Mouse (Mus musculus): ENCODE measurements around the gene Ifngr1. TPM values are rescaled to one million over a fixed set of nuclear protein-coding genes. Genes with fewer than 3 reads are reported as not detected.

The Ifngr1 gene
- total RNA-seq, 2 experiments from 2014 or later: 19.4 to 21.9 TPM

GRCm38 (mm10) chr10:19570716-19571115, 21.0 kb upstream of the Ifngr1 start:
- Histone ChIP-seq H3K27ac (peak overlapping the region; percentile 9; the same call in 1 of the 2 replicates), H3K4me3 (no peak overlapping the region)
- TF ChIP-seq CTCF (IDR thresholded peaks at IDR 0.05): no peak
- intact Hi-C loops (cut with DNase I): no loop called here
- no peak for DNase-seq (ENCODE audit: extremely low spot score in 1 of 2, low spot score in 2 of 2)

DNA sequence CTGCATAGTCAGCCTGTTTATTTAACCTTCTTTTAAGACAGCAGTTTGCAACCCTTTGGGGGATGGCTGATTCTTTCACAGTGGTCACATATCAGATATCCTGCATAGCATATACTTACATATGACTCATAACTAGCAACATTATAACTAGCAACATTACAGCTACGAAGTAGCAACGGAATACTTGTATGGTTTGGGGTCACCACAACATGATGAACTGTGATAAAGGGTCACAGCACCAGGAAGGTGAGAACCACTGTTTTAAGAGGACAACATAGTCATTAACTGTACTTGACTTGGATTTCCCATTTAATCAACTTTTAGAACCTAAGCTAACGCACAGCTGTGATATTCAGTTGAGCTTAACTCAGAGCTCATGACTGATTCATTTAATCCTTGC, 14.2 kb upstream of the Ifngr1 start:
- H3K27ac ChIP-seq: no peak overlapping the region
- DNase-seq (ENCODE audit: extremely low spot score in 1 of 2, low spot score in 2 of 2): no peak
- H3K4me3 ChIP-seq: no peak overlapping the region
- TF ChIP-seq CTCF (IDR thresholded peaks at IDR 0.05): no peak
- intact Hi-C loops (cut with DNase I): no loop called here

- Histone ChIP-seq H3K27ac (no peak overlapping the region), H3K4me3 (no peak overlapping the region)
- no peak for TF ChIP-seq CTCF (IDR thresholded peaks at IDR 0.05)
- no peak for DNase-seq (ENCODE audit: extremely low spot score in 1 of 2, low spot score in 2 of 2)
- intact Hi-C loops (cut with DNase I): no loop called here
These were observed 13.7 kb upstream of the Ifngr1 start for GRCm38 (mm10) chr10:19578001-19578400.

DNA sequence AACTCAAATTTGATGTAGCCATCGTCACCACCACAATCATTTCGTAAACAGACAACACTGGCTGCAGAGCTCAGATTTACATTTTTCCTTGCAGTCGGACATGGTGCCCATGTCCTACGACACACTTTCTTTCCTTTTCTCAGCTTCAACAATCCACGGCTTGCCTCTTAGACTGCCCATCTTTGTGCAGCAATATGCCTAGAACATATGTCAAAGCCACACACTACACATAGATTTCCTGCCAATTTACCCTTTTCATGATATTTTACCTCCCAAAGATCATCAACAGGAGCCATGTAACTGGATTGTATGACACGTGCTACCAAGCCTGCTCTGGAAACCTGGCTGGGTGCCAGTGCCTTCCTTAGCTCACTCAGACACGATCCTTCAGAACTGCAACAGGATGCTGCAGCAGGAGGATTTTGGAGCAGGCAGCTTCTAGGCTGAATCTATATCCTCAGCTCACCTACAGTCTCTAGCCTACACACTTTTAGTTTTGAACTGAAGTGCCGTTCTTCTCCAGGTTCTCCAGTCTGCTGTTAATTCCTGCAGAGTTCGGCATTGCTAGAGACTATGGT, 13.3 kb upstream of the Ifngr1 start:
- DNase-seq (ENCODE audit: extremely low spot score in 1 of 2, low spot score in 2 of 2): peak; percentile 27 to 33
- TF ChIP-seq CTCF (IDR thresholded peaks at IDR 0.05): no peak
- intact Hi-C loops (cut with DNase I): no loop called here
- Histone ChIP-seq H3K27ac (no peak overlapping the region), H3K4me3 (0 out of 2 replicates have a peak overlapping the region, but pooled peaks have one; percentile 9)

DNA sequence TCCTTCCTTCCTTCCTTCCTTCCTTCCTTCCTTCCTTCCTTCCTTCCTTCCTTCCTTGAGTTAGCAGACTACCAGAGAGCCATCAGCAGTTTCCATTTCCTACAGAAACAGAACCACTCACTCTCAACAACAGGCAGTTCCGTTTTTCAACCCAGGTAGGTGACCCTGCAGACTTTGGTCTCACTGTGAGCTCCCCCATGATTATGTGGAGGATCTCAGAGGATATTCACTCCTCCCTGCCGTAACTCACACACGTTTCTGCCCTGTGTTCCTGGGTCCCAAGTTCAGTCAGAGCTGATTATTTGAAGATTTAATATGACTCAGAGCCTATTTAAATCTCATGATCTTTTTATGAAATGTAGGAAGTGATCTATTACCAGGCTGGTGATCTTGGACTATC, 11.1 kb upstream of the Ifngr1 start:
- Histone ChIP-seq H3K4me3 (no peak overlapping the region), H3K27ac (no peak overlapping the region)
- intact Hi-C loops (cut with DNase I): no loop called here
- no peak for DNase-seq (ENCODE audit: extremely low spot score in 1 of 2, low spot score in 2 of 2)
- no peak for TF ChIP-seq CTCF (IDR thresholded peaks at IDR 0.05)

DNA sequence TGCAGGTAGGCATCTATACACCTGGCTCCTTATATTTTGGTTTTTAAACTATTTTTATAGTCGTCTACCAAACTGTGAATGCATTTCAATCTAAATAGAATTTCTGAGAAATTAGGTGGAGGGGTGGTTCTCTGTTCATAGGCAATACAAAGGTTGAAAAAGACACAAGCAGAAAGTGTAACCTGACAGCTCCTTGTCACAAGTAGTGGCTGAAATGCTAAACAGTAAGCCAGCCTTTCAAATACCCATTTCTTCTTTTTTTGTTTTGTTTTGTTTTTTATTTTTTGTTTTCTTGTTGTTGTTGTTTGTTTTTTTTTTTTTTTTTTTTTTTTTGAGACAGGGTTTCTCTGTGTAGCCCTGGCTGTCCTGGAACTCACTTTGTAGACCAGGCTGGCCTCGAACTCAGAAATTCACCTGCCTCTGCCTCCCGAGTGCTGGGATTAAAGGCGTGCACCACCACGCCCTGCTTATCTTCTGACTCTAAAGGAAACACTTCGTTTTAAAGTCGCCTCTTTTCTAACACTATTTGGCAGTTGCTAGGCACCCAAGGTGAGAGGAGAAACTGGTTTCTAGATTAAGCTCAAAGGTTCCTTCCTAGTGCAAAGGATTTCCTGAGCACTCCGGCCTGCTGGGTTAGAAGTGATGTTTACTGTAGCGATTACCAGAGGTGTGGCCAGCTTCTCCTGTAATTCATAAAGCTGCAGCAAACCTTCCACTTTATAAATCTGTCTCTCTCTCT, 9.7 kb upstream of the Ifngr1 start:
- H3K4me3 ChIP-seq: no peak overlapping the region
- H3K27ac ChIP-seq: no peak overlapping the region
- no peak for TF ChIP-seq CTCF (IDR thresholded peaks at IDR 0.05)
- intact Hi-C loops (cut with DNase I): no loop called here
- no peak for DNase-seq (ENCODE audit: extremely low spot score in 1 of 2, low spot score in 2 of 2)

DNA sequence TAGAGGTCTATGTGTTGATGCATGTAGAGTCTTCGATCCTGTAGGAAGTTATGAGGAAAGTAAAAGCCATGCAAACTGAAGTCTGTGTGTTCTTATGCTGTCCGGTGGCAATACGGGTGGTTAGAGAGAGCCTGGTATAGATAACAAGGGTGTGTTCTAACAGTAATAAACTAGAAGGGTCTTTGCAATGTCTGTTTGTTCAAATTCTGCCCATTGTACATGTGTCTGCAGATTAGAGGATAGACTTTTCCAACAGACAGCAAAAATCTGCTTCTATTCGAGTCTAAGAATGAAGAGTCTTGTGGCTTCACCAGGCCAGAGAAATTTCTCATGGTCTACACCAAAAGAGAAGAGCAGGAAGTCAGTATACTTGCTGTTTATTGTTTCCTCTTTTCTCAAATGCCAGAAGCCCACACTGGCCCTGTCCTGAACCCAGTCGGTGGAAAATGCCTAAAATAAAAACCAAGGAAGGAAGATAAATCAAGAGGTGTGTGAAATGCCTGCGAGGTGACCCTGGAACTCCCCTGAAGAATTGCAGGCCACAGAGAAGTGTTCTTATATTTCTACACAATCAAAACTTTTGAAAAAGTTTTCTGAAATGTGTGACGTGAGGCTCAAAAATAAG, 8.8 kb upstream of the Ifngr1 start:
- intact Hi-C loops (cut with DNase I): no loop called here

GRCm38 (mm10) chr10:19584064-19584463, 7.7 kb upstream of the Ifngr1 start:
- Histone ChIP-seq H3K4me3 (no peak overlapping the region), H3K27ac (no peak overlapping the region)
- intact Hi-C loops (cut with DNase I): no loop called here
- TF ChIP-seq CTCF (IDR thresholded peaks at IDR 0.05): no peak
- DNase-seq (ENCODE audit: extremely low spot score in 1 of 2, low spot score in 2 of 2): no peak

More for the DNA sequence above, 8.8 kb upstream of the Ifngr1 start:
- H3K27ac ChIP-seq: no peak overlapping the region
- no peak for DNase-seq (ENCODE audit: extremely low spot score in 1 of 2, low spot score in 2 of 2)
- no peak for TF ChIP-seq CTCF (IDR thresholded peaks at IDR 0.05)
- H3K4me3 ChIP-seq: no peak overlapping the region

- Histone ChIP-seq H3K27ac (no peak overlapping the region), H3K4me3 (no peak overlapping the region)
- TF ChIP-seq CTCF (IDR thresholded peaks at IDR 0.05): no peak
- no peak for DNase-seq (ENCODE audit: extremely low spot score in 1 of 2, low spot score in 2 of 2)
- intact Hi-C loops (cut with DNase I): no loop called here
These were observed 6.9 kb upstream of the Ifngr1 start for GRCm38 (mm10) chr10:19584846-19585245.

GRCm38 (mm10) chr10:19585860-19586259, 5.9 kb upstream of the Ifngr1 start:
- no peak overlapping the region for H3K4me3 ChIP-seq
- intact Hi-C loops (cut with DNase I): no loop called here
- no peak overlapping the region for H3K27ac ChIP-seq
- no peak for DNase-seq (ENCODE audit: extremely low spot score in 1 of 2, low spot score in 2 of 2)
- no peak for TF ChIP-seq CTCF (IDR thresholded peaks at IDR 0.05)

GRCm38 (mm10) chr10:19587281-19587680, 4.5 kb upstream of the Ifngr1 start:
- H3K4me3 ChIP-seq: no peak overlapping the region
- intact Hi-C loops (cut with DNase I): no loop called here
- H3K27ac ChIP-seq: no peak overlapping the region
- DNase-seq (ENCODE audit: extremely low spot score in 1 of 2, low spot score in 2 of 2): no peak
- no peak for TF ChIP-seq CTCF (IDR thresholded peaks at IDR 0.05)

DNA sequence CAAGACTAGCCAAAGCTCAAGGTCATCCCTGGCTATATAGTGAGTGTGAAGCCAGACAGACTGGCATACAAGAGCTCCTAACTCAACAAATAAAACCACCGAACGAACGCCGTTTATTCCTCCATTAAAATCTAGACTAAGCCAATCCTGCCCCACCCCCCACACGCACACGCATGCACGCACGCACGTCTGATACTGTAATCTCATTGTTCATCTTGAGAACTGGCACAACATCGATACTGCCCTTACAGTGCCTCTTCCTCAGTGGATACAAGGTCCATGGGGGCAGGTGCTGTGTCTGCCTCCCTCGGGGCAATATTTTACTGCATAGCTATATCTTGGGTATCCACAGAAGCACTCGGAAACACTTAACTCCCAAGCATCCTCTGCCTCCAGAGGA, 2.1 kb upstream of the Ifngr1 start:
- H3K4me3 ChIP-seq: no peak overlapping the region
- no peak for DNase-seq (ENCODE audit: extremely low spot score in 1 of 2, low spot score in 2 of 2)
- no peak for TF ChIP-seq CTCF (IDR thresholded peaks at IDR 0.05)
- intact Hi-C loops (cut with DNase I): loop anchor here (10.0 kb wide), 1 partner anchor 315 kb away; the partner anchor contains the start of gene Pex7
- H3K27ac ChIP-seq: no peak overlapping the region
